Mouse (Mus musculus): Measurements from ENCODE around the gene Ing2.

Gene Ing2

GRCm38 (mm10) chr8:47675786-47676185 is 430 bp upstream of the Ing2 start:
- DNase-seq (ENCODE audit: low spot score in 2 of 2), result peak; percentile 34 to 58

DNA sequence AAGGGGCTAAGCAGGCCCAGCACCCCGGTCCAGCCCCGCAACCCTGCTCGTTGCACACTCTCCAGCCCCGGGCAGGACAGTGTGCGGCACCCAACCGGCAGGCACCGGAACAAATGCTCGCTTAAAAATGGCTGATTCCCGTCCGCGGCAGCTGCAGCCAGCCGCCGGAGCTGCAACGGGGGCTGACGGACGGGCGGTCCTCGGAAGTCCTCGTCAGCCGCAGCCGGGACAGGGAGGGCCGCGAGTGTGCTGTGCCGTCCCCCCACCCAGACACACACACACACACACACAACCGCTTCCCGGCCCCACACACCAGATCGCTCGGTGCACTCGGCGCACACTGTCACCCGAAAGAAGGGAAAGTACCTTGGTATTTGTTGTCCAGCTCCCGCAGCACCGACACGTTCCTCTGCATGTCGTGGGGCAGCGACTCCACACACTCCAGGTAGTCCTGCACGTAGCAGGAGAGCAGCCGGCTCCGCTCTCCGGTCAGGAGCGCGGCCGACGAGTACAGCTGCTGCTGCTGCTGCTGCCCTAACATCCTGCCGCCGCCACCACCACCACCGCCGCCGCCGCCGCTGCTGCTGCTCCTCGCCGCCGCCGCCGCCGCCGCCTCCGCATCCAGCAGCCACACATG is 1.1 kb downstream of the Ing2 start:
- DNase-seq (ENCODE audit: low spot score in 2 of 2), result no peak

DNA sequence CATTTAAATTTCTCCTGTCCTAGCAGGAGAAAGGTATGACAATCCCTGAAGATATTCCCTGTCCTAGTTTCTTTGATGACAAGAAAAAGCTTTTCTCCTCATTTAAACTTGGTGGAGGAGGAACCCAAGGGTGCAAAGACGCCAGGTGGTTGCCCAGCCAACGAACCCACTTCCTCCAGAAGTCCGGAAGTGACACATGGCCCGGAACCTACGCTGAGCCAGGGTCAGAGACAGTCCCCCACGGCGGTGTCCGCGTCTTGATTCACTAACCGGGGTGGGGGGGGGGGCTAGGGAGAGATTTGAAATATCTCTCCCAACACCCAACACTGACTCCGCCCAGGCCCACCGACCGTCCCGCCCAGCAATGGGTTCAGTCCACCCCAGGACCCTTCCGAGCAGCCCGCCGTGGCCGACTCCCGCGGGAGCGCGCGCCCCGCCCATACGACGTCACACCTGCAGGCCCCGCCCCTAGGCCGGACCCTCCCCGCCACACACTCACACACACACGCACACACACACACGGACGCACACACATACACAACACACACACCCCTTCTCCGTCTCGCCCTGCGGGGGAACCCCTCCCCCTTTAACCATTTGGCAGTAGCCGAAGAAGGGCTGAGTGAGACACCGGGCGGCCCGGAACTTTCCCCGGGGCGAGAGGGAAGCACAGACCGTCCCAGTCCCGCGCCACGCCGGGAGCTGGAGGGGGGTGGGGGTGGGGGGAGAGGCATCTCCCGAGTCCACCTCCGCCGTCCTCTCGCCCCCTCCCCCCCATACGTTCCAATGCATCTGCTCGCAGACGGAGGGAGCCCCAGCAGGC is 1.8 kb downstream of the Ing2 start:
- peak; percentile 86 to 87 for DNase-seq (ENCODE audit: low spot score in 2 of 2)

GRCm38 (mm10) chr8:47664231-47664785 is 11.0 kb downstream of the Ing2 start:
- DNase-seq (ENCODE audit: low spot score in 2 of 2), result no peak

- DNase-seq (ENCODE audit: low spot score in 2 of 2), result no peak
Observed at GRCm38 (mm10) chr8:47663201-47663600, 12.2 kb downstream of the Ing2 start.

DNA sequence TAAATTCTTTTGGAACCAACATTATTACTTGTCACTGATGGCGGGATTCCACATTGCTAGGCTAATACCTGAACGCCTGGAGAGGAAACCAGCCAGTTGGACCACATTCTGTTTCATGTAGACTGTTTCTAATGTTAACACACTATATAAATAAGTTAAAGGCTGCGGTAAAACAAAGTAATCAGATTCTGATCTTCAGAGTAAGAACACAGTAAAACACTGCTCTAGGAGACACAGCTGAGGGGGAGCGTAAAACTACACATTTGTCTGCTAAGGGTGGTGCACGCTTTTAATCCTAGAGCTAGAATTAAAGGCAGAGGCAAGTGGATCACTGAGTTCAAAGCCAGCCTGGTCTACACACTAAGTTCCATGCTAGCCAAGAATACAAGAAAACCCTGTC is 12.6 kb downstream of the Ing2 start:
- no peak for DNase-seq (ENCODE audit: low spot score in 2 of 2)

DNA sequence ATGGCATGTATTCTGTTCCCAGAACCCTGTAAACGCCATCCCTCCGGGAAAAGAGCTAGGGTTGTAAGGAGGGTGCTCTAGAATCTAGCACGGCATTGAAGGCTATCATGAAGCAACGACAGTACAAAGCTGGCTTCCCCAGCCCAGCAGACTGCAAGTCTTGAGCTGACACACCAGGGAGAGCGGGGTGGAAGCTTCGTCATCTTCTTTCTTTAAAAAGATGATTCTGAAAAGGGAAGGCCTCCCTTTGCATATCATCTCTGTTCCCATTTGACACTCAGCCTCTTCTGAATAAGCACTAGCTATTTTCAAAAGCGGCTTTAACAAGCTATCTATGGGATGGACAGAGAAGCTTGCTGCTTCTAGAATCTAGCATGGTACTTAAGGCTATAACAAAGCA is 15.0 kb downstream of the Ing2 start:
- DNase-seq (ENCODE audit: low spot score in 2 of 2), result no peak

DNA sequence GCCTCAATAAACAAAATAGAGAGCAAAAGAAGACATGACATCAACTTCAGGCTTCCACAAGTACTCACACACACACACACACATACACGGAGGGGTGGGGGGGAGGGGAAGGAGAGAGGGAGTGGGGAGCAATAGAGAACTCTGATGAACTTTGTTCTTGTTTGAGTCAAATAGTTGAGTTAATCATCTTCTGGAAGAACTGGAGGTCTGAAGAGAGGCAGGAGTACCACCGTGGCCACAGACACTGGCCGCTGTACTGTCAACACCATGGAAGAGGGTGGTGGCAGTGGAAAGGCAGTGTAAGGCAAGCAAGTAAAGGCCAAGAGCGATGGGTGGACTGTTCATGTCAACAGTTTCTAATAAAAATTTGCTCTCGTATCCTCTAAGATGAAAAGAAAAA is 15.9 kb downstream of the Ing2 start:
- no peak for DNase-seq (ENCODE audit: low spot score in 2 of 2)

DNA sequence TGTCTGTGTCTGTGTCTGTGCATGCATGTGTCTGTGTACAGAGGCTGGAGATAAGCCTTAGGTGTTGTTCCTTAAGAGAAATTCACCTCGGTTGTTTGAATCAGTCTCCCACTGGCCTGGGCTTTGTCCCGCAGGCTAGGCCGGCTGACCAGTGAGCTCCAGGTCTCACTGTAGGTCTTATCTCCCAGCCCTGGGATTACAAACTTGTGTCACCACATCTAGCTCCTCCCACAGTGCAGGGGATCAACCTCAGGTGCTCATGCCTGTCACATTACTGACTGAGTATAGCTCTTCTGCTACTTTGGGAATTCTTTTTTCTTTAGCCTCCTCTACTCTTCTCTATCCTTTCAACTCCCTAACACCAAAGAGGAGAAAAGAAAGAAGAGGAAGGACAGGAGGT is 20.9 kb downstream of the Ing2 start:
- no peak for DNase-seq (ENCODE audit: low spot score in 2 of 2)

- no peak for DNase-seq (ENCODE audit: low spot score in 2 of 2)
Observed at GRCm38 (mm10) chr8:47652737-47653076, 22.6 kb downstream of the Ing2 start.

DNA sequence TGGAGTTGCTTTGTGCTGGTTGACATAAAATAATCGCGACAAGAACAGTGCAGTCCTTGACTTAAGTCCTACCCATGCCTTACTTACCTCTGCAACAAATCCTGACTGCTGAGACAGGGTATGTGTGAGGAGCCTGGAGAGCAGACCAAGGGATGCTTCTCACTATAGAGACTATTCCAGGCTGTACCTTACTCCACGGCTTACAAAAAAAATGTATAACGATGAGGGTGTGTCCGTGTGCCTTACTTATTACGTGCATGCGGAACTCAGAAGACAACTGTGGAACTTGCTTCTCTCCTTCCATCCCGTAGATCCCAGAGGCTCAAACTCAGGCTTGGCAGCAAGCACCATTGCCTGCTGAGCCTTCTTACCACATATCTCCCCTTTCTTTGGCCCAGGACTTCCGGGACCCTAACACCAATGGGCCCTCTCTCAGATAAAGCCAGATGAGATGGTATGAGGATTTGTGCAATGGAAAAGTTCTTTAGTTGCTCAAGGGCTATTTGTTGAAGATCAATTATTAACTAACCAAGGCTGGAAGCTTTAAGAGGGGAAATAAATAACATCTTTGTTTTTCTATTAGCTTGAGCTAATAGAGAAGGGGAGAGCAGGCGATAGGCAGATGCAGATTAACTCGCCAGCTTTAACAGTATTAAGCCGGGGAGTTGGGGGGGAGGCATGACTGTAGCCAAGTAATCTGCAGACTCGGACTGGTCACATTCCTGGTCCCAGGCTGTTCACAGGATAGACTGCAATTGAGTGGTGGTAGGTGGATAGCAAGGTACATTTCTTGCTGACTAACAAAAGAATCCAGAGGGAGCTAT is 23.2 kb downstream of the Ing2 start:
- no peak for DNase-seq (ENCODE audit: low spot score in 2 of 2)

DNA sequence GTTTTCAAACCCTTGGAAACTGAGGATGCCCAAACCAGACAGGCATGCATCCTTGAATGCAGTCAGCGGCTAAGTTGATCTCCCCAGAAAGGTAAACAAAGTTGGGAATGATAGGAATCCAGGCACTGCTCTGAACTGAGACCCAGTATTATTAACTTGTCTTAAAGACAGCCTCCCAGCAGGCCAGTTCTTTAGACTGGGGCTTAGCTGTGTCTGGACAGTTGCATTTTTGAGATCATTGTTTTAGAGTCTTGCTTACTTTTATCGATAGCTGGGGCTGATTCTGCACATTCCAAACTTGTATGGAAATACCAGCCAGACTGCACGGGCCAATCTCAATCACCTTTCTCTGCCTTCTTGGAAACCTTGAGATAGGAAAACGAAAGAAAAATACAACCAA is 24.5 kb downstream of the Ing2 start:
- no peak for DNase-seq (ENCODE audit: low spot score in 2 of 2)

DNA sequence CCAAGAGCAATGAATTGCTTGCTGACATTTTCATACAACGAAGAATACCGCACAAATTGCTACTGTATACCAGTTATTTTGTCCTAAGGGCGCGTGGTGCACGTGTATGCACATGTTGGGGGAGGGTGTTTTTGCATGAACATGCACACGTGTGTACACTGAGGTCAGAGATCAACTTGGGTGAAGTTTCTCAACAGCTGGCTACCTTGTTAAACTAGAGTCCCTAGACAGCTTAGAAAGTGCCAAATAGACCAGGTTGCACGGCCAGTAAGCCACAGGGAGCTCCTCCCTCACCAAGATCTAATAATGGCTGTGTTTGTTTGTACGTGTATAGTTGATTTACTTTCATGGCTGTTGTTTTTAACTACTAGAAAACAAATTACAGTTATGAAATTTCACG is 25.8 kb downstream of the Ing2 start:
- no peak for DNase-seq (ENCODE audit: low spot score in 2 of 2)

- no peak for DNase-seq (ENCODE audit: low spot score in 2 of 2)
Observed at GRCm38 (mm10) chr8:47642514-47643064, 32.8 kb downstream of the Ing2 start.

GRCm38 (mm10) chr8:47637152-47637551 is 38.2 kb downstream of the Ing2 start:
- DNase-seq (ENCODE audit: low spot score in 2 of 2), result no peak

- DNase-seq (ENCODE audit: low spot score in 2 of 2), result no peak
Observed at GRCm38 (mm10) chr8:47636032-47636431, 39.3 kb downstream of the Ing2 start.

DNA sequence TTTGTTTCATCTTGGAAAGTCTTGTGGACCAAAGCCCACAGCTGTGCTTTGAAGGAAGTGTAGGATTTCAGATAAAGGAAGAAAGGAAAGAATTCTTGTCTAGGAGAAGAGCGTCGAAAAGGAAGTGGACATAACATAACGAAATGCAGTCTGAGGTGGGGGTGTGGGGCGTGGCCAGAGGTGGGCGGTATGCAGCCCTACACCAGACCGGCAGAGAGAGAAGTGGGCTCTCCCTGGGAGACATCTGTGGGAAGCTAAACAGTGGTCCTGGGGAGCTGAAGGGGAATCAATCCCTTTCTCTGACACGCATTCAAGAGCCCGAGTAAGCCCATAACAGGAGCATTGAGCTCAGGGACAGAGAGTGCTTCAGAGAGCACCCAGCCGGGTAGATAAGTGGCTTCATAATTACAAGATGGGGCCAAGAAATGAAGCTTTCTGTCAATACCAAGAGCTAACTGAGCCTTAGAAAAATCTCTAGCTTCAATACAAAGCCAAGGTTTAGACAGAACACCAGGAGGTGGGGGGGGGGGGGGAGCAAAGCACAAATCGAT is 40.5 kb downstream of the Ing2 start:
- no peak for DNase-seq (ENCODE audit: low spot score in 2 of 2)

- DNase-seq (ENCODE audit: low spot score in 2 of 2), result no peak
Observed at GRCm38 (mm10) chr8:47621144-47621543, 54.2 kb downstream of the Ing2 start.

Measured in spleen, postnatal 36 days (tissue).